Mouse (Mus musculus): ENCODE measurements around the gene Acvr1.
A peak's percentile ranks its signal among the peaks of the same experiment; 100 is the strongest.

DNA sequence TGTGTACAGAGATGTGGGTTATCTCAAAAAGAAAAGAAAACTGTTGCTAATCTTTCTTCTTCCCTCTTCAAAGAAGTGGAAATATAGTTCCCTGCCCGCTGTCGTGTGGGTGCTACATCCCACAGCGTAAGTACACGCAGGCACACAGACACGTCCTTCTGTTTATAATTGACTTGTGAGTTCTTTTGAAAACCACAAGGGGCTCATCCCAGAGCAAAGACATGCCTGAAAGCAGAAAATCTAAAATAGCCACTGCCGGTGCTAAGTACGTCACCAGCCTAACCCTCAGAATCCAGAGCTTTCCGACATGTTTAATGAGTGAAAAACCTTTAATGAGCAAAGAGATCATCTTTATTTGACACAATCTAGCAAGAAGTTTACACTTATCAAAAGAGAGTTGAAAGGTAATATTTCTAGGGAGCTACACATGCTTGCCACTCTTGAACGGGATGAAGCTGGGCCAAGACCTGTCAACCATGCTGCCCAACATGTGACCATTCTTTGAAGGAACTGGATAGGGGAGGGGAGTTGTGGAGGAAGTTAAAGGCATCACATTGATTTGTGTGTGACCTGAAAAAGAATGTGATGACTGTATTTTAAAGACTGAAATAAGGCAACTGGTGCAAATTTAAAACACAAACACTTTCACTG, 85.4 kb downstream of the Acvr1 start:
- TF ChIP-seq CTCF (IDR thresholded peaks at IDR 0.05; ENCODE audit: low read depth), result peak; percentile 8; the same call in 1 of the 2 replicates
- no peak for TF ChIP-seq EP300 (optimal IDR thresholded peaks at IDR 0.05)
